Mouse (Mus musculus) lung, postnatal 36 days (tissue): Measurements from ENCODE around the gene Rbl1.
"Not testable (repeated sequence)": the region's sequence is repeated elsewhere in the genome, so short reads cannot be mapped to it uniquely, and the experiment has no call there.

ENCODE experiments used
- DNase-seq: peaks from one replicate; pipeline ENCODE4 v3.0.0; 2022; ENCODE audit warnings: mixed read lengths

Gene Rbl1

DNA sequence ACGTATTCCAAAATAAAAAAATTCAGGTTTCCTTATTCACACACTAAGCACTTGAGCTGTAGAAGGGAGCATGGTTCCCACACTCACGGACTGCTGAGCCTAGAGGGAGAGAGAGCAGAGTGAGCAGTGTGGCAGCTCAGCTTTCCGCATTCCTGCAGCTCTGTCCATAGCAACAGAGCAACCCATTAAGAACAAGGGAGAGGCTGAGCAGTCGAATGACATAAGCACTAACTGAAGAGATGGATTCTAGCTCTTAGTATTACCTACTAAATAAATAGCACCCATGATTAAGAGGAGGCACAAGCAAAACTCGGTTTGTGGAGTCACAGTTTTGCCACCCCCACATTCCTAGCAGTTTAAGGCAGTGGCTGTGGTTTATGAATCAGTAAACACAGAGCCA lies 34.2 kb downstream of the Rbl1 start:
- DNase-seq: peak; percentile 62

DNA sequence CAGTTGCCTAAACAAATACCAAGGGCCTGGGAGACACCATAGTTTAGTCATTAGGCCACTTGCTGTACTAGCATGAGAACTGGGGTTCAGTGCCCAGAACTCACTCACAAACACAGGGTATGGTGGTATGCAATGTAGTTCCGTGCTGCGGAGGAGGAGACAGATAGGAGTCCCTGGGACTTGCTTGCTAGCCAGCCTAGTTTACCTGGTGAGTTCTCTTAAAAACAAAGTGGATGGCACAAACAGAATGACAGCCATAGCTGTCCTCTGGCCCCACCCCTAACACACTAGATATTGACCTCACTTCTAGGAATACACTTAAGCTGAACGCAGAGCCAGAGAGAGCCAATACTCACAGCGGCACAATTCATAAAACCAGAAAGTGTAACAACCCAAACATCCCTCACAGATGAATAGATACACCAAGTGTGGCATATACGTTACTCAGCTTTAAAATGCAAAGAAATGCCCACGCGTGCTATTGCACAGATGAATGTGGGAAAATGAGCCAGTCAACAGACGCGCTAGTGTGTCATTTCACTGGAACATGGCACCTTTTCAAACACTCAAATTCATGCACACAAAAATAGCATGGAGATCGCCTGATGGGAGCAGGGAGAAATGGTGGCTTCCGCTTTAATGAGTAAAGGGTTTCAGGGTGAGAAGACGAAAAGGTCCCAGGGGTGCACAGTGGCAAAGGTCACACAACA lies 37.8 kb downstream of the Rbl1 start:
- no peak for DNase-seq

DNA sequence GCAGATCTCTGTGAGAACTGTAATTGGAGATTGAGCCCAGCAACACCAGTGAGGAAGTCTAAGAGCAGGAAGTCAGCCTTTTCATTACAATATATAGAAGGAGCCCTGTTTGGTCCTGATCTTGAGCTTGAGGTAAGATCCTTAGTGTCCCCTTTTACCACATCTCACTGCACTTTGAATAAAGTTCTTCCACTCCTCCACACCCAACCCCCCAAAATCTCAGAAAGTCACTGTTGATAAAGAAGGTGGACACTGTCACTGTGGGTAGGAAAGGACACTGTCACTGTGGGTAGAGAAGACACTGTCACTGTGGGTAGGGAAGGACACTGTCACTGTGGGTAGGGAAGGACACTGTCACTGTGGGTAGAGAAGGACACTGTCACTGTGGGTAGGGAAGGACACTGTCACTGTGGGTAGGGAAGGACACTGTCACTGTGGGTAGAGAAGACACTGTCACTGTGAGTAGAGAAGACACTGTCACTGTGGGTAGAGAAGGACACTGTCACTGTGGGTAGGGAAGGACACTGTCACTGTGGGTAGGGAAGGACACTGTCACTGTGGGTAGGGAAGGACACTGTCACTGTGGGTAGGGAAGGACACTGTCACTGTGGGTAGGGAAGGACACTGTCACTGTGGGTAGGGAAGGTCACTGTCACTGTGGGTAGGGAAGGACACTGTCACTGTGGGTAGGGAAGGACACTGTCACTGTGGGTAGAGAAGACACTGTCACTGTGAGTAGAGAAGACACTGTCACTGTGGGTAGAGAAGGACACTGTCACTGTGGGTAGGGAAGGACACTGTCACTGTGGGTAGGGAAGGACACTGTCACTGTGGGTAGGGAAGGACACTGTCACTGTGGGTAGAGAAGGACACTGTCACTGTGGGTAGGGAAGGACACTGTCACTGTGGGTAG lies 38.8 kb downstream of the Rbl1 start:
- DNase-seq: not testable (repeated sequence)

DNA sequence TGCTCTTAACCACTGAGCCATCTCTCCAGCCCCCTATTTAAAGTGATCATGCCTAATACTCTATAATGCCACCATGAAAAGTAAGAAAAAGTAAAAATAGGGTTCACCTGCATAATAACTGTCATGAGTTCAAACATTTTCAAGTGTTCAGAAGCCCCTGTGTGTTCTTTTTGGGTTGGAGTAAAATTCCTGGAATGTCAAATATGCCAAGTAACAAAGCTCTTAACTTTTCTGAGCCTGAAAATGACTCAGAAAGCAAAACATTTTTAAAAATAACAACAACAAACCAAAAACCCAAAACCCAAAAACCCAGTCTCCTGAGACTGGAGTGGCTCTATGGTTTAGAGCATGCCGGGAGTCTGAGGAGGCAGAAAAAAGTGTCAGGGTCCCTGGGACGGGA lies 40.2 kb downstream of the Rbl1 start:
- no peak for DNase-seq

DNA sequence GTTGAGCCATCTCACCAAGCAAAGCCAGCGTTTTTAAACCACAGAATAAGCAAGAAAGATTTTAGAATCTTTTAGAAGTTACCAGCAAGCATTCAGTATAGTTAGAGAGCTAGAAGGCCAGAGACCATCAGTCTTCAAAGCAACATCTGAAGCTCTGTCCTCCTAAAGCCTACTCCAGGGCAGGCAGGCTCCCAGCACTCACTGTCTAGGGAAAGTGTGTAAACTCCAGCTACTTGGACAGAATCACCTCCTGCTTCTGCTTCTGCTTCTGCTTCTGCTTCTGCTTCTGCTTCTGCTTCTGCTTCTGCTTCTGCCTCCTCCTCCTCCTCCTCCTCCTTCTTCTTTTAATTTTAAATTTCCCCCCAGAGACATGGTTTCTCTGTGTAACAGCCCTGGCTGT lies 48.3 kb downstream of the Rbl1 start:
- DNase-seq: no peak

DNA sequence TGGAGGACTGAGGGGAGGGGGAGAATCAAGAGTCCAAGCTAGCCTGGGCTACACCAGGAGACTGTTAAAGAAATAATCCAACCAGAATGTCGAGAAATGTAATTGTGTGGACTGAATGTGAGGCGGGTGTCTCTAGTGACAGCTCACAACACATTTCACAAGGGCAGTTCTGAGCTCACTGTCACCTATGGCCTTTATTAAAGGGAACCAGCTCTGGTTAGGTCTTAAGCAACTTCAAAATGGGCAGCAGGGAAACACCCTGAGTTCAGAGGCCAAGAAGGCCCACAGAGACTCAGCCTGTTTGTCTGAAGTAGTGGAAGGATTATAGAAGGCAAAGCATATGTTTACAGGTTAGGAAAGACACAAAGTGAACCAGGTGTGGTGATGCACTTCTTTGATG lies 51.1 kb downstream of the Rbl1 start:
- DNase-seq: peak; percentile 59

DNA sequence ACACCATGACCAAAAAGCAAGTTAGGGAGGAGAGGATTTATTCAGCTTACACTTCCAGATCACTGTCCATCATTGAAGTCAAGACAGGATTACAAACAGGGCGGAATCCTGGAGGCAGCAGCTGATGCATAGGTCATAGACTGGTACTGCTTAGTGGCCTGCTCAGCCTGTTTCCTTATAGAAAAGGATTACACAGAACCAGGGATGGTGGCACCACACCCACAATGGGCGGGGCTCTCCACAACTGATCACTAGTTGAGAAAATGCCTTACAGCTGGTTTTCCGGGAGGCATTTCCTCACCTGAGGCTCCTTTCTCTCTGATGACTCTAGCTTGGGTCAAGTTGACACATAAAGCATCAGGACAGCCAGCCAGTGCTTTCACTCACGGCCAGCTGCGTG lies 55.9 kb downstream of the Rbl1 start:
- DNase-seq: peak; percentile 54

DNA sequence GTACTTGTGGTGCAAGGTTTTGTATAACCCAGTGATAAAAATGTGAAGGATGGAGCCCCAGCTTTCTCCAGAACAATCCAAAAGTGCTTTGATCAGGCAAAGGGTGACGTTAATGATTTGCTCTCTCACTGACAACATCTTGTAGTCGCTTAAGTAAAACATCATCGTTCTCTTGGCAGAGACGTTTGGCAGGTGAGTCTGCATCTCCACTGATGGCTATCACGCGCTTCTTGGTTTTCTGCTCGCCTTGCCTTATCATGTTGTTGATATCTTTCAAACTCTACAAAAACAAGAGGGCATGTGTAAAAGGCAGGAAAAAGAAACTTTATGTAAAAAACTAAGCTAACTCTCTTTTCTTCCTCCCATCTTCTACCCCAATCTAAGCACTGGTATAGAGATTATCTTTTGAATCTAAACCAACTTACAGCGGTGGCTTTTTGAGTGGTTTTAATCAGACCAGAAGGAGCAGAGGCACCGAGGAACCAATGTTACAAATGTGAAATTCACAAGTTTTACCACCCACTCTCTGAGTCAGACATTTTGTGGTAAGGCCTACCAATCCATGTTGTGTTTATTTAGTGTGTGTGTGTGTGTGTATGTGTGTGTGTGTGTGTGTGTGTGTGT lies 56.8 kb downstream of the Rbl1 start:
- DNase-seq: no peak

DNA sequence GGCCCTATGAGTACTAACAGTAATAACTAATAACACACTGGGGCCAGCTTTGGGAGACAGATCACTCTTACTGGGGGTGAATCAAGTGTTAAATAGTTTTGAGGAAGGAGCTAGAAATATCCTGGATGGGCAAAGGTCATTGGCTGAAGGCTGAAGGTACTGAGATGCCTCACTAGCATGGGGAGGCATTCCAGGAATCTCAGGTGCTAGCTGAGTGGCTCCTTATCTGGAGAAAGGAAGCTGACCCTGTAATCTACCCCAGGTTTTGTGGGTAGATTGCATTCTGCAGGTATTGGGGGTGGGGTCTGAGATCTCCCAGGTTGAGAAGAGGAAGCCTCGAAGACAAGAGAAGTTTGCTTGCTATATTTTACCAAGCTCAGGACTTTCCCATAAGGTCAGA lies 59.2 kb downstream of the Rbl1 start:
- DNase-seq: no peak

DNA sequence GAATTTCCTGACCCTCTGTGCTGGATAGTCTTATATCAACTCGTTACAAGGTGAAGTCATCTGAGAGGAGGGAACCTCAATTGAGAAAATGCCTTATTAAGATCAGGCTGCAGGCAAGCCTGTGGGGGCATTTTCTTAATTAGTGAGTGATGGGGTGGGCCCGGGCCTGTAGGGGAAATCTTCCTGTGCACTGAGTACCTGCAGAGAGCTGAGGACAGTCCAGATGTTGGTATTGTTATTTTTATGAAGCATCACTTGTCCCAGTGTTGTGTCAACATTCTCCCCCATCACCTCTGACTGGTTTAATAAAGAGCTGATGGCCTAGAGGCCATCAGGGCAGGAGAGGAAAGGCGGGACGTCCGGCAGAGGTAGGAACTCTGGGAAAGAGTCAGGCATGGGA lies 60.2 kb downstream of the Rbl1 start:
- no peak for DNase-seq

DNA sequence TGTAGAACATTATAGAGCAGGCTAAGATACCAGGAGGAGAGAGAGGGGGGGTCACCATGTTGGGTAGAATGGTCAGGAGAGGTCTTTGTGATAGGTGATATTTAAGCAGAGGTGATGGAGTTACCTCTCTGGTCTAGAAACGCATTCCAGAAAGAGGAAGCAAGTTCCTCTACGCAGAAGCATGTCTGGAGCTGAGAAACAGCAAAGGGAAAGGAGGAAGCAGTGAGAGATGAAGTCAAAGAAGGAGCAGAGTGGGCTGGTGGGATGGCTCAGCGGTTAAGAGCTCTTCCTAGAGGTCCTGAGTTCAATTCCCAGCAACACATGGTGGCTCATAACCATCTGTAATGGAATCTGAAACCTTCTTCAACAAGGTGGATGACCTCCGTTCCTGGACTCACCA lies 62.4 kb downstream of the Rbl1 start:
- DNase-seq: no peak

DNA sequence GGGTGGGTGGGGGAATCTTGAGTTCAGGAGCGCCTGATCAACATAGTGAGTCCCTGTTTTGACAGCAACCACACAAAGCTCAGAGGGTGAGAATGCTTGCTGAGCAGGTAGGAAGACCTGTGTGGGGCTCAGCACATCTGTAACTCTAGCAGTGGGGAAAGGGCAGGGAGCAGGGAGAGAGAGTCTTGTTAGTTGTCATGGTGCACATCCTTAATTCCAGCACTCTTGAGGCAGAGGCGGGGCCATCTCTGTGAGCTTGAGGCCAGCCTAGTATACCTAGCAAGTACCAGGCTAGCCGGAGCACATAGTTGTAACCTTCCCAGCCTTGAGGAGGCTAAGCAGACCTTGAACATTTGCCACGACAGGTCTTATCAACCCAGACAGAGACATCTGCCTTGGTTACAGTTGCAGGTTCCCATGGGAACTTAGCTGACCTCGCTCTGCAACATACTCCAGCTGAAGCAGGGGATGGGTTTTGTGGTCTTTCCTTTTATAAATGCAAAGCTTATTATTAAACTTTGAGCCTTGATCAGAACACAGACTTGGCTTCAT lies 65.0 kb downstream of the Rbl1 start:
- no peak for DNase-seq

DNA sequence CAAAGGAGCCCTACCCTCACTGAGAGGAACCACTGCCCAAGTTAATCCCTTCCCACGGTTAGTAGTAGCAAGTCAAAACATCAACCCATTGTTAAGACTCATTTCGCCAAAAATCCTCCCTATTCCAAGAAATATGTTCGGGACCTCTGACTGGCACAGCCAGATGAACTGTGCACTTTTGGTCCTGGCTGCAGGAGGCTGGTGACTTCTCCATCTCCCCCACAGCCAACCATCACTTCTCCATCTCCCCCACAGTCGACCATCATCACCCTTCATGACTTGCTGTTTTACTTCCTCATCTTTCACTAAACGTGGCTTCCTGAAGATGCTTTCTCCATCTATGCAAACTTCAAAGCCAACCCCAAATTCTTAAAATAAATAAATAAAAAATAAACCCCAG lies 65.5 kb downstream of the Rbl1 start:
- no peak for DNase-seq

DNA sequence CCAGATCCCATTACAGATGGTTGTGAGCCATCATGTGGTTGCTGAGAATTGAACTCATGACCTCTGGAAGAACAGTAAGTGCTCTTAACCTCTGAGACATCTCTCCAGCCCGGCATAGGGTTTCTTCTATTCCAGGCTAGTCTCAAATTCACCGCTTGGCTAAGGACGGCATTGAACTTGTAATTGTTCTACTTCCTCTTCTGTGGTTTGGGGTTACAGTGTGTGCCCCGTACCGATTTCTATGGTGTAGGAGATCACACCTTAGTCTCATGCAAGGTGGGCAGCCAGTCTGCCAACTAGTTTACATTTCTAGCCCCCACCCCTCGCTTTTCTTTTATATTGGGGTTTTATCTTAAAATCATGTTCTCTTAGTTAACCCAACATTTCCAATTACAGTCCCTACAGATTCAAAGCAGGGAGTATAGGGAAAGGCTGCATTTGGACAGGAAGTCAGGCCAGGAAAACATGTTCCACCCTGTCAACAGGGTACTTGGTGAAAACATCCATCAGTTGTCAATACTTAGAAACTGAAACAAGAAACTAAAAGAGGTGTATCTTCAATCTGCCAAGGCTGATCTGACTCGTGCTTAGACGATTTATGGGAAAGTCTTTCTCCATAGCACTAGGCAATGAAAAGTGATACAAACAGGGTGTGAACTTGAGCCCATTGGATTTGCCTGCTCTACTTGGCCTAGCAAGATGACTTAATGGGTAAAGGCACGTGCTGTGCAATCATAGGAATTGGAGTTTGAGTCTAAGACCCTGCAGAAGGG lies 66.2 kb downstream of the Rbl1 start:
- peak; percentile 58 for DNase-seq

DNA sequence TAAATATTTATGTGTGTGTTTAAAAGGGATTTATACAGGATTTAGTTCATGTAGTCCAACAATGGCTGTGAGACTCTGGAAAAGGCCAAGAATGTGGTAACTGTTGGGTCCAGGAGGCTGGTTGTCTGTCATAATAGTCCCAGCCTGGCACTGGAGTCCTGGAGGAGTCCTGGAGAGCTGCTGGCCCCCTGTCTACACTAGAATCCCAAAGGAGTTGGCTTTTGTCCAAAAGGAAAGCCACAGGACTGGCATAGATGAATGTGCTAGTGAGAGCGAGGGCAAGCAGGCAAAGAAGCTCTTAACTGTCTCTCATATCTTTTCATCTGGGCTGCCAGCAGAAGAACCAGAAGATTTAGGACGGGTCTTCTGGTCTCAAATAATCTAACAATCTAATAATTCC lies 67.7 kb downstream of the Rbl1 start:
- no peak for DNase-seq

DNA sequence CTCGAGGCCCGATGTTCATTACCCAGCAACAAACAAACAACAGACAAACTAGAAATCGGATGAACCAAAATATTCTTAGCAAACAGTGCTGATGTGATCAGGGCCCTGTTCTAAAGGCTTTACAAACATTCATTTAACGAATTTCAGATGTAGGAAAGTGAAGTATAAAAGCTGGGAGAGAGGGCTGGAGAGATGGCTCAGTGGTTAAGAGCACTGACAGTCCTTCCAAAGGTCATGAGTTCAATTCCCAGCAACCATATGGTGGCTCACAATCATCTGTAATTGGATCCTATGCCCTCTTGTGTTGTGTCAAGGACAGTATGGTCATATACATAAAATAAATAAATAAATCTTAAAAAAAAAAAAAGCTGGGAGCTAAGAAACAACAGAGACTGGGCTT lies 68.2 kb downstream of the Rbl1 start:
- DNase-seq: no peak

DNA sequence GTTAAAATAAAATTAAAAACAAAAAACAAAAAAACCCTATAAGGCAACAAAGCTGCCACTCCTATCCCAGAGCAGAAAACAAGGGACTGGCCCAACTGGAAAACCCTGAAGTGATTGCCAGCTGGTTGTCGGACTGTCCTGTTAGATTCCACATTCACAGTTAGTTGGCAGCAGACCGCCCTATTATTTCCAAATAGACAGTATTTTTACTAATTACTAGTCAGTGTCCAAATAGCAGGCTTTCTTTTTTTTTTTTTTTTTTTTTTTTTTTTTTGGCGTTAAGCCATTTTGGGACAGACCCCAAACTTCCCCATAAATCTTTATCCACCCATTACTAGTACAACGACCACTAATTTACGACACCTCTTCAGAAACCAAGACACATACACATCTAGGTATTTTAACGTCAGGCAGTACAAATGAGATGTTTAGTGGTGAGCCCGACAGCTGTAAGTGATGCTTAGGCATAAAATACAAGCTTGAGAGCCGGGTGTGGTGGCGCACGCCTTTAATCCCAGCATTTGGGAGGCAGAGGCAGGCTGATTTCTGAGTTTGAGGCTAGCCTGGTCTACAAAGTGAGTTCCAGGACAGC lies 68.7 kb downstream of the Rbl1 start:
- peak; percentile 52 for DNase-seq

DNA sequence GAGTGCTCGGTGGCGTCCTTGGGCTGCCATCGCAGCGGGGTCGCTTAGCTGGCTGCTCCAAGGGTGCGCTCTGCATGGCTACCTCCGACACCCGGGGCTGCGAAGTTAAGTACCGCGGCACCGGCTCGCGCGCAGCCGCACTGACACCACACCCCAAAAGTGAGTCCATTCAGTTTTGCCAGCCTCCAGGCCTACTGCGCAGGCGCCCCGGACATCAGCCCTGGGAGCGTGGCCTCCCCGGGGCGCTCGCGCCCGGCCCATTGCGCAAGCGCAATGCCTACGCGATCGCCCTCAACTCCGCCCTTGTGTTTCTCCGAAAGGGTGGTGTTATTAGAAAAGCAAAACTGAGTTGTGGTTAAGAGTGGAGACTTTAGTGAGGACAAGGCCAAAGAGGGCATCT lies 69.3 kb downstream of the Rbl1 start, which contains the start of gene Samhd1:
Samhd1 (minus strand) TSS at position 252 of the 400 bp plus-strand sequence.
- peak; percentile 98 for DNase-seq

DNA sequence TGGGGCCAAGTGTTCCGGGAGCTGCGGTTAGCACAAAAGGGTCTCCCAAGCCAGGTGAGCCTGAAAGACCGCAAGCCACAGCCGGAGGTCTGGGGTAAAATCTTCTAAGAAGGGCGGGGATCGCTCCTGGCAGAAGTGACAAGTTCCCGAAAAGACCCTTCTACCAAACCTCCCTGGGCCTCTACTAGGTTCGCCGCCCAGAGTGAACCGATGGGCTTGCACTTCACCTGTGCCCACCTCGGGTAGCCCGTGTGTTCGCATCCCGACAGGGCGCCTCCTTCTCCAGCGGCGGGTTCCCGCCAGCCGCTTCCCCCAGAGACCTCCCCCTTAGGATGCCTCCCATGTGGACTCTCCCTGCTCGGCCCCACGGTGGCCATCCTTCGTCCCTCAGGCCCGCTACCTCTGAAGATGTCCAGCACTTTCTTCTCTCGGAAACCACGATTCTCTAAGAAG lies 69.8 kb downstream of the Rbl1 start:
- DNase-seq: no peak

DNA sequence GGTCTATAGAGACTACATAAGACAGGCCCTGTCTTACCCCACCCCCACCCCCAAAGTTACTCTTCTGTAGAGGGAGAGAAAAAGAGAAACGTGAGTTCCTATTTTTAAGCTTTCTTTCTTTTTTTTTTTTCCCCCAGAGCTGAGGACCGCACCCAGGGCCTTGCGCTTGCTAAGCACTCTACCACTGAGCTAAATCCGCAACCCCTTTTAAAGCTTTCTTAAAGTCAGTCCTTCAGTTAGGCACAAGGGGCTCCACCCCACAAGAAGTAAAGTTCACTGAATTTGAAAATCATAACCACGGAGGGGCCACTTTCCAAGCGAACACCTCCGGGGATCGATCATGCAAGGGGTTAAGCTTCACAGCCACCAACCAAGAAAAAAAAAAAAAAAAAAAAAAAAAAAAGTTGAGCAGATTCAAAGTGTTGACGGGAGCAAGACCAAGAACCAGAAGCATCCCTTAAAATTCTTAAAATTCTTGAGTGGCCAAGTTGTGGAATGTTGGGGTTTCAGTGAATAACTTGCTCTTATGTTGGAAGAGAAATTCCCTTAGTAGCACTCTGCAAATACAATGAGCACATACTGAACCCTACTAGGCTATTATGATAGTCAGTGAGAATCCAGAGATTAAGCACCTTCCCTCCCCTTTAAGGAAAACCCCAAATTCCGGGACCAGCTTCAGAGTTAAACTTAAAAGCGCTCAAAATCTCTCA lies 70.4 kb downstream of the Rbl1 start:
- DNase-seq: no peak
